9 mouse cellular contexts compared by ENCODE assay signal in genomic region chr1:40797348-40797747, GRCm38 (mm10). TPM values are rescaled to one million over a fixed set of nuclear protein-coding genes. Genes with fewer than 3 reads are reported as not detected.
DNase-seq lines count a peak whose midpoint lies in the region; ATAC-seq and TF ChIP-seq lines count a peak whose summit lies in the region.
"Had no signal": no experiment of that assay in that cellular context is flagged by ENCODE, and none has a peak within 500 bp of the region (broad histone marks: within the 10 kb centered on the region; RNA-seq: fewer than 3 reads in every experiment).

No protein-coding gene starts in this region.

- no peak overlapping the region for H3K4me3 ChIP-seq in kidney, adult 2 months (ENCODE audit: insufficient read depth, low read depth, low read length)
- H3K4me3 ChIP-seq in limb, embryonic 10.5 days, result no peak overlapping the region
- H3K4me3 ChIP-seq: limb, embryonic 12.5 days had no signal

- H3K27ac ChIP-seq in kidney, adult 2 months (ENCODE audit: insufficient read depth, low read depth, low read length), result no peak overlapping the region
- H3K27ac ChIP-seq in limb, embryonic 10.5 days, result no peak overlapping the region
- H3K27ac ChIP-seq: limb, embryonic 12.5 days had no signal

- no peak for TF ChIP-seq POLR2A in kidney, adult 2 months (IDR thresholded peaks at IDR 0.05; ENCODE audit: low read depth, low read length)

- peak; percentile 39 for DNase-seq in A20 (ENCODE audit: low read depth, low spot score)
- DNase-seq in ES-CJ7 (ENCODE audit: low read depth, low spot score), result peak; percentile 93
- peak; percentile 59 for DNase-seq in kidney, adult 2 months
- peak; percentile 57 for DNase-seq in limb, embryonic 10.5 days (ENCODE audit: low spot score)
- DNase-seq in thymus, postnatal 4 days, result peak; percentile 78

- H3K9me3 ChIP-seq in limb, embryonic 10.5 days (replicated peaks), result no peaks in the 10 kb centered on the region
- H3K9me3 ChIP-seq: limb, embryonic 12.5 days had no signal

- 25% methylated on average over 5 of the region's 5 CpGs for WGBS in kidney, adult 2 months
- WGBS in limb, embryonic 10.5 days, result 18% methylated on average over 5 of the region's 5 CpGs

- no peaks in the 10 kb centered on the region for H3K4me1 ChIP-seq in kidney, adult 2 months (ENCODE audit: control insufficient read depth, insufficient read depth, low read length)
- H3K4me1 ChIP-seq in limb, embryonic 10.5 days, result no peaks in the 10 kb centered on the region
- H3K4me1 ChIP-seq: limb, embryonic 12.5 days had no signal

- peak; percentile 65 for TF ChIP-seq CTCF in kidney, adult 2 months (conservative IDR thresholded peaks at IDR 0.05; ENCODE audit: insufficient read depth, insufficient read length, low read depth, low read length)

- ATAC-seq in cerebellum, adult (ENCODE audit: insufficient number of reproducible peaks, low FRiP score, low TSS enrichment), result peak; percentile 68; the same call in 1 of the 2 replicates
- peak; percentile 93 for ATAC-seq in frontal cortex, adult (ENCODE audit: low TSS enrichment)
- ATAC-seq in neutrophil, adult 5-6 weeks (ENCODE audit: extremely low read depth, insufficient number of reproducible peaks, low FRiP score, poor library complexity, severe bottlenecking), result peak; percentile 73; the same call in 1 of the 2 replicates

- H3K36me3 ChIP-seq in kidney, adult 2 months (ENCODE audit: control insufficient read depth, insufficient read depth, low read length), result no peaks in the 10 kb centered on the region
- no peaks in the 10 kb centered on the region for H3K36me3 ChIP-seq in limb, embryonic 10.5 days
- H3K36me3 ChIP-seq: limb, embryonic 12.5 days had no signal

- H3K27me3 ChIP-seq in kidney, adult 2 months (replicated peaks; ENCODE audit: control insufficient read depth, insufficient read depth, low read length), result no peaks in the 10 kb centered on the region
- no peaks in the 10 kb centered on the region; the same call in 1 of the 2 replicates for H3K27me3 ChIP-seq in limb, embryonic 10.5 days (ENCODE audit: low read depth, poor library complexity, severe bottlenecking)
- H3K27me3 ChIP-seq: limb, embryonic 12.5 days had no signal

RNA-seq across cellular contexts. Expression of gene Mfsd9, which starts 6.9 kb away (rescaled TPM):
- 10.9 and 13.4 TPM in 2 replicates for polyA plus RNA-seq in kidney, adult 2 months (2012; rRNA removed)
- polyA plus RNA-seq in limb, embryonic 10.5 days (2016; fragmentation: Nextera tagmentation; extraction: Ambion mirVana), result 2.1 and 3.4 TPM in 2 replicates
- total RNA-seq in neutrophil, adult 5-6 weeks (2017), result 2.5 and 3.0 TPM in 2 replicates

RNA-seq across cellular contexts. Expression of gene Tmem182, which starts 8.1 kb away (rescaled TPM):
- 0.95 and 2.4 TPM in 2 replicates for polyA plus RNA-seq in kidney, adult 2 months (2012; rRNA removed)
- 0.09 TPM in 1 of 2 replicates, not detected in the other for polyA plus RNA-seq in limb, embryonic 10.5 days (2016; fragmentation: Nextera tagmentation; extraction: Ambion mirVana)
- not detected in 2 replicates for total RNA-seq in neutrophil, adult 5-6 weeks (2017)

Comparison
In these comparisons a context has a peak if more than half of its experiments do, and no peak if none do; other contexts are left out.
1. DNase-seq: peak in every context shown above with its lines; median percentile 93 in ES-CJ7; 78 in thymus, postnatal 4 days; 59 in kidney, adult 2 months; 57 in limb, embryonic 10.5 days; 39 in A20.